Comparison of ENCODE assay signal across 17 mouse cellular contexts in genomic region chr1:187020011-187020410, GRCm38 (mm10). TPM values are rescaled to one million over a fixed set of nuclear protein-coding genes. Genes with fewer than 3 reads are reported as not detected.
A peak's percentile ranks its signal among the peaks of the same experiment; 100 is the strongest.
DNase-seq lines count a peak whose midpoint lies in the region; ATAC-seq and TF ChIP-seq lines count a peak whose summit lies in the region.
"Had no signal": no experiment of that assay in that cellular context is flagged by ENCODE, and none has a peak within 500 bp of the region (broad histone marks: within the 10 kb centered on the region; RNA-seq: fewer than 3 reads in every experiment).

No protein-coding gene starts in this region.

- no peaks in the 10 kb centered on the region for H3K27me3 ChIP-seq in liver, postnatal 0 days (ENCODE audit: insufficient read depth, low read length)
- no peaks in the 10 kb centered on the region for H3K27me3 ChIP-seq in liver, embryonic 12.5 days (replicated peaks)
- H3K27me3 ChIP-seq: limb, embryonic 15.5 days; midbrain, embryonic 15.5 days; neural tube, embryonic 13.5 days had no signal

- no peak overlapping the region for H3K4me3 ChIP-seq in liver, postnatal 0 days (ENCODE audit: low read depth, low read length)
- H3K4me3 ChIP-seq in liver, embryonic 12.5 days, result no peak overlapping the region
- H3K4me3 ChIP-seq: heart, embryonic 10.5 days; left cerebral cortex, adult 2 months; limb, embryonic 15.5 days; midbrain, embryonic 15.5 days; neural tube, embryonic 13.5 days had no signal

- no peaks in the 10 kb centered on the region for H3K4me1 ChIP-seq in liver, postnatal 0 days (ENCODE audit: insufficient read depth)
- H3K4me1 ChIP-seq in liver, embryonic 12.5 days, result no peaks in the 10 kb centered on the region
- H3K4me1 ChIP-seq: heart, embryonic 10.5 days; limb, embryonic 15.5 days; midbrain, embryonic 15.5 days; neural tube, embryonic 13.5 days had no signal

- no peak overlapping the region for H3K4me2 ChIP-seq in liver, postnatal 0 days (ENCODE audit: low read depth, low read length)
- no peak overlapping the region for H3K4me2 ChIP-seq in liver, embryonic 12.5 days
- H3K4me2 ChIP-seq: limb, embryonic 15.5 days; midbrain, embryonic 15.5 days; neural tube, embryonic 13.5 days had no signal

- DNase-seq in cerebellum, postnatal 10 days, result peak; percentile 36 to 52
- DNase-seq in cerebellum, postnatal 4 days (ENCODE audit: low spot score in 2 of 2), result no peak
- DNase-seq in liver, postnatal 0 days, result peak; percentile 32
- DNase-seq in brain, adult 2 months (ENCODE audit: low read depth, low spot score), result peak; percentile 6
- DNase-seq in lung, postnatal 36 days, result peak; percentile 16
- no peak for DNase-seq in B cell, adult 2 months
- DNase-seq: cerebellum, adult 11-12 months had no signal

- H3K36me3 ChIP-seq in liver, postnatal 0 days (replicated peaks; ENCODE audit: insufficient read depth, low read length), result no peaks in the 10 kb centered on the region
- H3K36me3 ChIP-seq in liver, embryonic 12.5 days, result no peaks in the 10 kb centered on the region
- H3K36me3 ChIP-seq: G1E; heart, embryonic 10.5 days; limb, embryonic 15.5 days; midbrain, embryonic 15.5 days; neural tube, embryonic 13.5 days had no signal

- 65% methylated on average over 7 of the region's 7 CpGs for WGBS in liver, postnatal 0 days (ENCODE audit: insufficient replicate concordance)
- 78% methylated on average over 7 of the region's 7 CpGs for whole genome bisulfite sequencing in liver, embryonic 12.5 days (ENCODE audit: insufficient replicate concordance)

- H3K27ac ChIP-seq in liver, postnatal 0 days (ENCODE audit: low read depth), result no peak overlapping the region
- H3K27ac ChIP-seq in liver, embryonic 12.5 days, result no peak overlapping the region
- H3K27ac ChIP-seq: heart, embryonic 10.5 days; kidney, postnatal 0 days; left cerebral cortex, adult 2 months; limb, embryonic 15.5 days; midbrain, embryonic 15.5 days; neural tube, embryonic 13.5 days had no signal

- TF ChIP-seq EP300 in liver, postnatal 0 days (IDR thresholded peaks at IDR 0.05; ENCODE audit: low read depth), result no peak

- H3K9ac ChIP-seq in liver, postnatal 0 days (replicated peaks), result no peak overlapping the region
- H3K9ac ChIP-seq in liver, embryonic 12.5 days, result no peak overlapping the region
- H3K9ac ChIP-seq: limb, embryonic 15.5 days; midbrain, embryonic 15.5 days; neural tube, embryonic 13.5 days had no signal

- H3K9me3 ChIP-seq in liver, postnatal 0 days (ENCODE audit: low read length), result no peaks in the 10 kb centered on the region
- no peaks in the 10 kb centered on the region for H3K9me3 ChIP-seq in liver, embryonic 12.5 days (replicated peaks)
- H3K9me3 ChIP-seq: heart, embryonic 10.5 days; limb, embryonic 15.5 days; midbrain, embryonic 15.5 days; neural tube, embryonic 13.5 days had no signal

- no peak for TF ChIP-seq CTCF in liver, postnatal 0 days (IDR thresholded peaks at IDR 0.05; ENCODE audit: low read depth)

- ATAC-seq in liver, postnatal 0 days, result peak; percentile 63; the same call in 1 of the 2 replicates
- no peak for ATAC-seq in liver, embryonic 12.5 days
- ATAC-seq in cerebellum, adult (ENCODE audit: insufficient number of reproducible peaks, low FRiP score, low TSS enrichment), result no peak
- ATAC-seq: activated CD4-positive, CD25-positive, alpha-beta regulatory T cell, adult 4 months; midbrain, embryonic 15.5 days had no signal

RNA-seq across cellular contexts. Expression of gene D1Pas1, which starts 52.8 kb away (rescaled TPM):
- not detected in 2 replicates for polyA plus RNA-seq in liver, postnatal 0 days (2015; fragmentation: Nextera tagmentation; extraction: Ambion mirVana)
- polyA plus RNA-seq in liver, embryonic 12.5 days (2016; fragmentation: Nextera tagmentation; extraction: Ambion mirVana), result not detected in 2 replicates
- polyA plus RNA-seq: activated CD4-positive, CD25-positive, alpha-beta regulatory T cell, adult 4 months; G1E; kidney, postnatal 0 days; midbrain, embryonic 15.5 days had no signal

Comparison
In these comparisons a context has a peak if more than half of its experiments do, and no peak if none do; other contexts are left out.
1. DNase-seq: peak in cerebellum, postnatal 10 days (2 of 2), liver, postnatal 0 days (single experiment), brain, adult 2 months (single experiment) and lung, postnatal 36 days (single experiment); none in cerebellum, postnatal 4 days (0 of 2) and B cell, adult 2 months (0 of 2).